Mouse (Mus musculus): ENCODE measurements around the gene Tmx2. TPM values are rescaled to one million over a fixed set of nuclear protein-coding genes. Genes with fewer than 3 reads are reported as not detected.

Gene Tmx2
- polyA plus RNA-seq, 1 experiment from 2014 or later: 161 TPM

GRCm38 (mm10) chr2:84649674-84650073 lies 29.3 kb downstream of the Tmx2 start:
- H3K4me2 ChIP-seq (ENCODE audit: low read length): peak overlapping the region; percentile 79
- H3K9ac ChIP-seq (ENCODE audit: low read length): peak overlapping the region; percentile 86
- H3K9me3 ChIP-seq (ENCODE audit: control insufficient read depth, low read length): no peaks in the 10 kb centered on the region
- no peak for ATAC-seq (ENCODE audit: insufficient number of reproducible peaks, insufficient read depth, low FRiP score, low read depth)
- peak overlapping the region; percentile 65 to 86 for H3K4me3 ChIP-seq (ENCODE audit: control insufficient read depth in 1 of 2, insufficient read depth in 1 of 2, low read depth in 1 of 2, low read length in 2 of 2)
- peak overlapping the region; percentile 95 for H3K27ac ChIP-seq (replicated peaks in 1 of 2; ENCODE audit: control insufficient read depth in 1 of 2, insufficient read depth in 1 of 2, low read depth in 2 of 2, low read length in 2 of 2)
- no peaks in the 10 kb centered on the region for H3K27me3 ChIP-seq (ENCODE audit: control insufficient read depth, insufficient read depth, low read length)
- peaks cover 3 to 26% of the 10 kb centered on the region in 2 experiments; a peak in 3 of 4 replicates for H3K4me1 ChIP-seq (ENCODE audit: control insufficient read depth in 2 of 2, insufficient read depth in 2 of 2, low read length in 2 of 2)
- 0% methylated on average over 10 of the region's 10 CpGs for WGBS
- no peaks in the 10 kb centered on the region for H3K36me3 ChIP-seq (ENCODE audit: control insufficient read depth, insufficient read depth, low read length)

GRCm38 (mm10) chr2:84648369-84648768 lies 30.6 kb downstream of the Tmx2 start:
- peak overlapping the region; percentile 79 for H3K4me2 ChIP-seq (ENCODE audit: low read length)
- no peaks in the 10 kb centered on the region for H3K36me3 ChIP-seq (ENCODE audit: control insufficient read depth, insufficient read depth, low read length)
- peak overlapping the region; percentile 45 to 65 for H3K4me3 ChIP-seq (ENCODE audit: control insufficient read depth in 1 of 2, insufficient read depth in 1 of 2, low read depth in 1 of 2, low read length in 2 of 2)
- no peak for ATAC-seq (ENCODE audit: insufficient number of reproducible peaks, insufficient read depth, low FRiP score, low read depth)
- no peaks in the 10 kb centered on the region for H3K27me3 ChIP-seq (ENCODE audit: control insufficient read depth, insufficient read depth, low read length)
- H3K4me1 ChIP-seq (ENCODE audit: control insufficient read depth in 2 of 2, insufficient read depth in 2 of 2, low read length in 2 of 2): peaks cover 6 to 37% of the 10 kb centered on the region in 2 experiments
- 8% methylated on average over 6 of the region's 6 CpGs for WGBS
- no peaks in the 10 kb centered on the region for H3K9me3 ChIP-seq (ENCODE audit: control insufficient read depth, low read length)
- H3K9ac ChIP-seq (ENCODE audit: low read length): peak overlapping the region; percentile 86
- H3K27ac ChIP-seq (replicated peaks in 1 of 2; ENCODE audit: control insufficient read depth in 1 of 2, insufficient read depth in 1 of 2, low read depth in 2 of 2, low read length in 2 of 2): peak overlapping the region; percentile 51 to 52; a peak in 2 of 4 replicates

GRCm38 (mm10) chr2:84647051-84647568 lies 31.8 kb downstream of the Tmx2 start:
- H3K4me1 ChIP-seq (ENCODE audit: control insufficient read depth in 2 of 2, insufficient read depth in 2 of 2, low read length in 2 of 2): peaks cover 7 to 50% of the 10 kb centered on the region in 2 experiments
- no peaks in the 10 kb centered on the region for H3K9me3 ChIP-seq (ENCODE audit: control insufficient read depth, low read length)
- no peak overlapping the region; a peak in 1 of 4 replicates for H3K27ac ChIP-seq (replicated peaks in 1 of 2; ENCODE audit: control insufficient read depth in 1 of 2, insufficient read depth in 1 of 2, low read depth in 2 of 2, low read length in 2 of 2)
- ATAC-seq (ENCODE audit: insufficient number of reproducible peaks, insufficient read depth, low FRiP score, low read depth): no peak
- no peak overlapping the region; a peak in 1 of 4 replicates for H3K4me3 ChIP-seq (ENCODE audit: control insufficient read depth in 1 of 2, insufficient read depth in 1 of 2, low read depth in 1 of 2, low read length in 2 of 2)
- H3K9ac ChIP-seq (ENCODE audit: low read length): no peak overlapping the region
- 78% methylated on average over 6 of the region's 6 CpGs for whole genome bisulfite sequencing
- H3K27me3 ChIP-seq (ENCODE audit: control insufficient read depth, insufficient read depth, low read length): no peaks in the 10 kb centered on the region
- H3K36me3 ChIP-seq (ENCODE audit: control insufficient read depth, insufficient read depth, low read length): 0 out of 2 replicates have a peak, but pooled peaks cover 2% of the 10 kb centered on the region
- peak overlapping the region; percentile 79 for H3K4me2 ChIP-seq (ENCODE audit: low read length)

- peak overlapping the region; percentile 44; the same call in 1 of the 2 replicates for H3K9ac ChIP-seq (ENCODE audit: low read length)
- peaks cover 7 to 60% of the 10 kb centered on the region in 2 experiments for H3K4me1 ChIP-seq (ENCODE audit: control insufficient read depth in 2 of 2, insufficient read depth in 2 of 2, low read length in 2 of 2)
- 32% methylated on average over 1 of the region's 1 CpGs for WGBS
- peaks cover 11% of the 10 kb centered on the region; the same call in 1 of the 2 replicates for H3K36me3 ChIP-seq (ENCODE audit: control insufficient read depth, insufficient read depth, low read length)
- H3K27ac ChIP-seq (replicated peaks in 1 of 2; ENCODE audit: control insufficient read depth in 1 of 2, insufficient read depth in 1 of 2, low read depth in 2 of 2, low read length in 2 of 2): peak overlapping the region in 1 of 2 experiments; percentile 62; a peak in 2 of 4 replicates
- no peak for ATAC-seq (ENCODE audit: insufficient number of reproducible peaks, insufficient read depth, low FRiP score, low read depth)
- no peak overlapping the region for H3K4me3 ChIP-seq (ENCODE audit: control insufficient read depth in 1 of 2, insufficient read depth in 1 of 2, low read depth in 1 of 2, low read length in 2 of 2)
- no peaks in the 10 kb centered on the region for H3K9me3 ChIP-seq (ENCODE audit: control insufficient read depth, low read length)
- H3K27me3 ChIP-seq (ENCODE audit: control insufficient read depth, insufficient read depth, low read length): no peaks in the 10 kb centered on the region
- peak overlapping the region; percentile 39 for H3K4me2 ChIP-seq (ENCODE audit: low read length)
Measured at GRCm38 (mm10) chr2:84646138-84646537, 32.8 kb downstream of the Tmx2 start.

- no peak overlapping the region for H3K4me3 ChIP-seq (ENCODE audit: control insufficient read depth in 1 of 2, insufficient read depth in 1 of 2, low read depth in 1 of 2, low read length in 2 of 2)
- H3K4me2 ChIP-seq (ENCODE audit: low read length): no peak overlapping the region
- no peaks in the 10 kb centered on the region for H3K27me3 ChIP-seq (ENCODE audit: control insufficient read depth, insufficient read depth, low read length)
- no peaks in the 10 kb centered on the region for H3K9me3 ChIP-seq (ENCODE audit: control insufficient read depth, low read length)
- H3K36me3 ChIP-seq (ENCODE audit: control insufficient read depth, insufficient read depth, low read length): peaks cover 11% of the 10 kb centered on the region; the same call in 1 of the 2 replicates
- H3K4me1 ChIP-seq (ENCODE audit: control insufficient read depth in 2 of 2, insufficient read depth in 2 of 2, low read length in 2 of 2): peaks cover 16 to 90% of the 10 kb centered on the region in 2 experiments
- no peak for ATAC-seq (ENCODE audit: insufficient number of reproducible peaks, insufficient read depth, low FRiP score, low read depth)
- no peak overlapping the region for H3K9ac ChIP-seq (ENCODE audit: low read length)
- H3K27ac ChIP-seq (replicated peaks in 1 of 2; ENCODE audit: control insufficient read depth in 1 of 2, insufficient read depth in 1 of 2, low read depth in 2 of 2, low read length in 2 of 2): 0 out of 4 replicates have a peak overlapping the region, but pooled peaks of 1 of the 2 experiments have one; percentile 28
Measured at GRCm38 (mm10) chr2:84640833-84641232, 38.1 kb downstream of the Tmx2 start.

GRCm38 (mm10) chr2:84638428-84639220 lies 40.3 kb downstream of the Tmx2 start:
- Histone ChIP-seq H3K4me3 (ENCODE audit: control insufficient read depth in 1 of 2, insufficient read depth in 1 of 2, low read depth in 1 of 2, low read length in 2 of 2) (peak overlapping the region in 1 of 2 experiments; percentile 14; a peak in 2 of 4 replicates), H3K4me2 (ENCODE audit: low read length) (peak overlapping the region; percentile 60), H3K27ac (replicated peaks in 1 of 2; ENCODE audit: control insufficient read depth in 1 of 2, insufficient read depth in 1 of 2, low read depth in 2 of 2, low read length in 2 of 2) (peak overlapping the region; percentile 68 to 95), H3K9ac (ENCODE audit: low read length) (peak overlapping the region; percentile 56), H3K4me1 (ENCODE audit: control insufficient read depth in 2 of 2, insufficient read depth in 2 of 2, low read length in 2 of 2) (peaks cover 24 to 94% of the 10 kb centered on the region in 2 experiments), H3K27me3 (ENCODE audit: control insufficient read depth, insufficient read depth, low read length) (no peaks in the 10 kb centered on the region), H3K36me3 (ENCODE audit: control insufficient read depth, insufficient read depth, low read length) (peaks cover 11% of the 10 kb centered on the region; the same call in 1 of the 2 replicates), H3K9me3 (ENCODE audit: control insufficient read depth, low read length) (no peaks in the 10 kb centered on the region)
- 31% methylated on average over 5 of the region's 5 CpGs for WGBS
- ATAC-seq (ENCODE audit: insufficient number of reproducible peaks, insufficient read depth, low FRiP score, low read depth): no peak

GRCm38 (mm10) chr2:84637452-84638165 lies 41.3 kb downstream of the Tmx2 start:
- Histone ChIP-seq H3K4me1 (ENCODE audit: control insufficient read depth in 2 of 2, insufficient read depth in 2 of 2, low read length in 2 of 2) (peaks cover 28 to 93% of the 10 kb centered on the region in 2 experiments), H3K36me3 (ENCODE audit: control insufficient read depth, insufficient read depth, low read length) (peaks cover 11% of the 10 kb centered on the region; the same call in 1 of the 2 replicates), H3K27ac (replicated peaks in 1 of 2; ENCODE audit: control insufficient read depth in 1 of 2, insufficient read depth in 1 of 2, low read depth in 2 of 2, low read length in 2 of 2) (peak overlapping the region; percentile 68 to 95), H3K9ac (ENCODE audit: low read length) (peak overlapping the region; percentile 63), H3K4me3 (ENCODE audit: control insufficient read depth in 1 of 2, insufficient read depth in 1 of 2, low read depth in 1 of 2, low read length in 2 of 2) (peak overlapping the region in 1 of 2 experiments; percentile 14; a peak in 2 of 4 replicates), H3K4me2 (ENCODE audit: low read length) (peak overlapping the region; percentile 60), H3K9me3 (ENCODE audit: control insufficient read depth, low read length) (no peaks in the 10 kb centered on the region), H3K27me3 (ENCODE audit: control insufficient read depth, insufficient read depth, low read length) (no peaks in the 10 kb centered on the region)
- WGBS: 19% methylated on average over 6 of the region's 7 CpGs
- ATAC-seq (ENCODE audit: insufficient number of reproducible peaks, insufficient read depth, low FRiP score, low read depth): no peak

All from heart, embryonic 14.5 days (tissue).